In the genomic region with DNA sequence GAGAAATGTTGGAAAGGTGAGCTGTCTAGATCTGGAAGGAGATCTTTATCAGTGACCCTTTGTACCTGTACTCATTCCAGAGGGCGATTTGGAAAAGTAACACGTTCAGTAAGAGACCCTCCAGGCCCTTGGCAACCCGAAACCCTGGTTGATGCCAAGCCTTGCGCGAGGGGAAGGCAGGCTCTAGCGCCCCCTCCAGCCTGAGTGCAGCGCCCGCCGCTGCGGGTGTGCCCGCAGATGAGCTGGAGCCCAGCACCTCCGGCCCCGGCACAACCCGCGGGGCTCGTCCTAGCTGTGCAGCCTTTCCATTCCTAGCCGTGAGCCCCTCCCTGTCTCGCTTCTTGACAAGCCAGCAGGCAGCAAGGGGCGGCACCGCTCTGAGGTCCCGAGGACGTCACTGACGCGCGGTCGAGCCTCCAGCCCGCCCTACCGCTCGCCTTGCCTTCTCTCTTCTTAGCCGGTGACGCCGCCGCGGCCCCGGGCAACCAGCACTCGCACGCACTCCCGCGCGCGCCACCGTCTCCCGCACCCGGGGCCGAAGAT, we compare ENCODE assay signal across 8 mouse cellular contexts. TPM values are rescaled to one million over a fixed set of nuclear protein-coding genes. Genes with fewer than 3 reads are reported as not detected.
A peak's percentile ranks its signal among the peaks of the same experiment; 100 is the strongest.
DNase-seq lines count a peak whose midpoint lies in the region; ATAC-seq and TF ChIP-seq lines count a peak whose summit lies in the region.

A gene (plus strand): TSS at position 153 of the 543 bp plus-strand sequence.

- peak within 1 kb of the TSS; percentile 94 for H3K9ac ChIP-seq in heart, embryonic 13.5 days
- H3K9ac ChIP-seq in liver, embryonic 12.5 days = peak within 1 kb of the TSS; percentile 73
- peak within 1 kb of the TSS; percentile 81 for H3K9ac ChIP-seq in stomach, postnatal 0 days (ENCODE audit: low read length)

- TF ChIP-seq EP300 in stomach, postnatal 0 days (optimal IDR thresholded peaks at IDR 0.05) = peak; percentile 33

- TF ChIP-seq CTCF in stomach, postnatal 0 days (IDR thresholded peaks at IDR 0.05; ENCODE audit: low read depth) = peak; percentile 78

- ATAC-seq in CD4-positive, CD25-positive, alpha-beta regulatory T cell, adult 4 months = peak; percentile 85
- peak; percentile 78 for ATAC-seq in heart, embryonic 13.5 days (ENCODE audit: extremely low read depth, insufficient number of reproducible peaks, low FRiP score, low TSS enrichment)
- ATAC-seq in liver, embryonic 12.5 days = peak; percentile 95
- peak; percentile 96 for ATAC-seq in stomach, postnatal 0 days (ENCODE audit: low FRiP score, low TSS enrichment)

- H3K36me3 ChIP-seq in heart, embryonic 13.5 days = no peaks in the 10 kb centered on the region
- no peaks in the 10 kb centered on the region for H3K36me3 ChIP-seq in liver, embryonic 12.5 days
- H3K36me3 ChIP-seq in stomach, postnatal 0 days (ENCODE audit: control insufficient read depth, insufficient read depth, low read length) = no peaks in the 10 kb centered on the region

- H3K27me3 ChIP-seq in heart, embryonic 13.5 days (replicated peaks) = no peaks in the 10 kb centered on the region
- peaks cover 11% of the 10 kb centered on the region; the same call in 1 of the 2 replicates for H3K27me3 ChIP-seq in liver, embryonic 12.5 days (replicated peaks)
- H3K27me3 ChIP-seq in stomach, postnatal 0 days (ENCODE audit: control insufficient read depth, insufficient read depth, low read length) = no peaks in the 10 kb centered on the region

- DNase-seq in fat pad, adult 2 months (ENCODE audit: extremely low read depth, low read depth, low spot score) = peak; percentile 92
- peak; percentile 93 for DNase-seq in kidney, postnatal 10 days
- peak; percentile 76 to 81 for DNase-seq in natural killer cell, adult 2 months (ENCODE audit: low spot score in 2 of 2)
- peak; percentile 88 for DNase-seq in stomach, postnatal 0 days (ENCODE audit: low spot score)

- peak within 1 kb of the TSS; percentile 88 for H3K4me3 ChIP-seq in brown adipose tissue, adult 24 weeks (ENCODE audit: insufficient read depth, low read depth, low read length)
- H3K4me3 ChIP-seq in heart, embryonic 13.5 days = peak within 1 kb of the TSS; percentile 90
- peak within 1 kb of the TSS; percentile 74 for H3K4me3 ChIP-seq in liver, embryonic 12.5 days
- peak within 1 kb of the TSS; percentile 87 for H3K4me3 ChIP-seq in stomach, postnatal 0 days (ENCODE audit: low read depth, low read length)

- H3K4me2 ChIP-seq in heart, embryonic 13.5 days = peak within 1 kb of the TSS; percentile 69
- H3K4me2 ChIP-seq in liver, embryonic 12.5 days = peak within 1 kb of the TSS; percentile 95
- peak within 1 kb of the TSS; percentile 87 for H3K4me2 ChIP-seq in stomach, postnatal 0 days (replicated peaks; ENCODE audit: low read depth)

- WGBS in heart, embryonic 13.5 days = under 1% methylated on average over 45 of the region's 45 CpGs
- under 1% methylated on average over 44 of the region's 45 CpGs for WGBS in liver, embryonic 12.5 days (ENCODE audit: insufficient replicate concordance)
- WGBS in stomach, postnatal 0 days = under 1% methylated on average over 45 of the region's 45 CpGs

- no peaks in the 10 kb centered on the region for H3K9me3 ChIP-seq in heart, embryonic 13.5 days
- no peaks in the 10 kb centered on the region for H3K9me3 ChIP-seq in liver, embryonic 12.5 days (replicated peaks)
- H3K9me3 ChIP-seq in stomach, postnatal 0 days (ENCODE audit: control insufficient read depth, low read length) = no peaks in the 10 kb centered on the region

- peak within 1 kb of the TSS; percentile 69 for H3K27ac ChIP-seq in brown adipose tissue, adult 24 weeks (replicated peaks; ENCODE audit: low read depth, low read length)
- peak within 1 kb of the TSS; percentile 99 for H3K27ac ChIP-seq in heart, embryonic 13.5 days (replicated peaks)
- H3K27ac ChIP-seq in liver, embryonic 12.5 days = peak within 1 kb of the TSS; percentile 77
- peak within 1 kb of the TSS; percentile 97 for H3K27ac ChIP-seq in stomach, postnatal 0 days (replicated peaks)

- H3K4me1 ChIP-seq in brown adipose tissue, adult 24 weeks (ENCODE audit: control insufficient read depth, insufficient read depth, insufficient read length, low read length) = peaks cover 6% of the 10 kb centered on the region
- peaks cover 33% of the 10 kb centered on the region for H3K4me1 ChIP-seq in heart, embryonic 13.5 days
- peaks cover 14% of the 10 kb centered on the region; the same call in 1 of the 2 replicates for H3K4me1 ChIP-seq in liver, embryonic 12.5 days
- 0 out of 2 replicates have a peak, but pooled peaks cover 4% of the 10 kb centered on the region for H3K4me1 ChIP-seq in stomach, postnatal 0 days (replicated peaks; ENCODE audit: control insufficient read depth, insufficient read depth)

RNA-seq across cellular contexts. Expression of the gene that starts here (rescaled TPM):
- polyA plus RNA-seq in CD4-positive, CD25-positive, alpha-beta regulatory T cell, adult 4 months (2017; shearing (Covaris generic)) = 10 to 100 TPM; 46.6 to 74.0 TPM
- polyA plus RNA-seq in brown adipose tissue, adult 24 weeks (2012; ENCODE audit: insufficient read depth, insufficient read length, missing spikeins) = 143 and 178 TPM in 2 replicates
- polyA plus RNA-seq in heart, embryonic 13.5 days (2015; fragmentation: Nextera tagmentation; extraction: Ambion mirVana) = 273 and 298 TPM in 2 replicates
- 41.0 and 43.8 TPM in 2 replicates for polyA plus RNA-seq in liver, embryonic 12.5 days (2016; fragmentation: Nextera tagmentation; extraction: Ambion mirVana)
- polyA plus RNA-seq in stomach, postnatal 0 days (2015; fragmentation: Nextera tagmentation; extraction: Ambion mirVana) = 128 and 131 TPM in 2 replicates

Comparison
In these comparisons a context has a peak if more than half of its experiments do, and no peak if none do; other contexts are left out.
1. Peak in every context shown above with its lines: DNase-seq, ATAC-seq, H3K4me3 ChIP-seq and H3K27ac ChIP-seq.